Mouse (Mus musculus) CH12.LX (cell line): ENCODE results near the gene 9330159F19Rik. TPM values are rescaled to one million over a fixed set of nuclear protein-coding genes. Genes with fewer than 3 reads are reported as not detected.

Experiments
- DNase-seq: peaks from one replicate; pipeline ENCODE4 v3.0.0-alpha.2; 2013; ENCODE audit errors: extremely low read depth
- H3K27ac ChIP-seq: 2 replicates; pipeline ENCODE4 v1.5.1; 2012; ENCODE audit warnings: low read depth, mild to moderate bottlenecking, control low read depth, moderate library complexity; ENCODE audit not compliant: insufficient read depth
- H3K27me3 ChIP-seq: replicated peaks from 2 replicates; pipeline ENCODE3; 2012; ENCODE audit warnings: inconsistent platforms
- H3K36me3 ChIP-seq, 2 experiments: replicated peaks in 1 of 2; 2 replicates each; pipeline versions ENCODE3 to v1.6.1; 2012; ENCODE audit warnings: inconsistent platforms in 1 of 2, low read length in 1 of 2, mild to moderate bottlenecking in 1 of 2, mixed read lengths in 1 of 2, moderate library complexity in 1 of 2; ENCODE audit not compliant: control insufficient read depth in 1 of 2, insufficient read depth in 1 of 2
- H3K4me1 ChIP-seq, 2 experiments: 2 replicates each; pipeline ENCODE4 v1.6.1; 2012; ENCODE audit warnings: inconsistent platforms in 1 of 2, moderate library complexity in 1 of 2; ENCODE audit not compliant: insufficient read depth in 2 of 2, control insufficient read depth in 1 of 2
- H3K4me2 ChIP-seq: 2 replicates; pipeline ENCODE4 v1.6.1; 2012; ENCODE audit warnings: low read depth, mild to moderate bottlenecking, control low read depth; ENCODE audit not compliant: poor library complexity, insufficient read depth, severe bottlenecking
- H3K4me3 ChIP-seq, 3 experiments: fragments of 150-350 bp in 1 of 3; sonication (generic) in 1 of 3; replicated peaks in 1 of 3; 2 replicates each; pipeline versions ENCODE3 to v1.5.1; 2011 to 2012; ENCODE audit warnings: low read depth in 2 of 3, low read length in 2 of 3, mild to moderate bottlenecking in 2 of 3, moderate library complexity in 2 of 3, control low read depth in 1 of 3, improper control_type of control experiment in 1 of 3, inconsistent platforms in 1 of 3, mixed read lengths in 1 of 3; ENCODE audit not compliant: poor library complexity in 1 of 3
- H3K79me2 ChIP-seq: replicated peaks from 2 replicates; pipeline ENCODE4 v1.6.1; 2012; ENCODE audit warnings: mild to moderate bottlenecking, moderate library complexity; ENCODE audit not compliant: control insufficient read depth, poor library complexity, insufficient read depth, severe bottlenecking; ENCODE audit errors: extremely low read depth
- H3K9ac ChIP-seq: 2 replicates; pipeline ENCODE4 v1.6.1; 2012; ENCODE audit warnings: low read depth, mild to moderate bottlenecking, control low read depth, moderate library complexity; ENCODE audit not compliant: insufficient read depth
- H3K9me3 ChIP-seq: replicated peaks from 2 replicates; pipeline ENCODE3; 2012; ENCODE audit warnings: low read length, inconsistent platforms, mixed read lengths
- E2F4 ChIP-seq: IDR thresholded peaks from 2 replicates; pipeline ENCODE4 v1.6.1; 2011; ENCODE audit warnings: low read depth, low read length, improper control_type of control experiment; ENCODE audit not compliant: insufficient replicate concordance
- ETS1 ChIP-seq: conservative IDR thresholded peaks from 2 replicates; pipeline ENCODE4 v1.6.1; 2012; ENCODE audit warnings: low read depth, mild to moderate bottlenecking, inconsistent platforms, low read length, improper control_type of control experiment, moderate library complexity
- GABPA ChIP-seq: IDR thresholded peaks from 2 replicates; pipeline ENCODE4 v1.6.1; 2012; ENCODE audit warnings: low read depth, low read length, improper control_type of control experiment, inconsistent platforms; ENCODE audit not compliant: insufficient replicate concordance
- HCFC1 ChIP-seq: IDR thresholded peaks from 2 replicates; pipeline ENCODE4 v1.6.1; 2012; ENCODE audit warnings: low read depth, mild to moderate bottlenecking, inconsistent platforms, low read length, improper control_type of control experiment
- JUND ChIP-seq: conservative IDR thresholded peaks from 2 replicates; pipeline ENCODE4 v1.6.1; 2011; ENCODE audit warnings: low read depth, low read length, improper control_type of control experiment
- MAFK ChIP-seq: IDR thresholded peaks from 2 replicates; pipeline ENCODE4 v1.6.1; 2011; ENCODE audit warnings: low read length, improper control_type of control experiment; ENCODE audit not compliant: insufficient replicate concordance
- MAX ChIP-seq: IDR thresholded peaks from 2 replicates; pipeline ENCODE4 v1.6.1; 2011; ENCODE audit warnings: low read length, improper control_type of control experiment
- MEF2A ChIP-seq: IDR thresholded peaks from 2 replicates; pipeline ENCODE4 v1.6.1; 2014; ENCODE audit warnings: low read depth, mild to moderate bottlenecking, inconsistent platforms, low read length, improper control_type of control experiment, borderline replicate concordance
- MXI1 ChIP-seq: IDR thresholded peaks from 2 replicates; pipeline ENCODE4 v1.6.1; 2011; ENCODE audit warnings: mild to moderate bottlenecking, low read depth, low read length, improper control_type of control experiment
- MYC ChIP-seq: IDR thresholded peaks from 2 replicates; pipeline ENCODE4 v1.6.1; 2011; ENCODE audit warnings: low read depth, mild to moderate bottlenecking, improper control_type of control experiment, low read length
- NRF1 ChIP-seq: IDR thresholded peaks from 2 replicates; pipeline ENCODE4 v1.6.1; 2014; ENCODE audit warnings: low read depth, mild to moderate bottlenecking, inconsistent platforms, low read length, improper control_type of control experiment, moderate library complexity
- POLR2A ChIP-seq: IDR thresholded peaks from 2 replicates; pipeline ENCODE4 v1.6.1; 2011; ENCODE audit warnings: low read depth, mild to moderate bottlenecking, improper control_type of control experiment, low read length
- POLR2AphosphoS2 ChIP-seq: IDR thresholded peaks from 2 replicates; pipeline ENCODE4 v1.6.1; 2011; ENCODE audit warnings: low read depth, low read length, improper control_type of control experiment
- RAD21 ChIP-seq: IDR thresholded peaks from 2 replicates; pipeline ENCODE4 v1.6.1; 2011; ENCODE audit warnings: low read depth, mild to moderate bottlenecking, low read length, improper control_type of control experiment, moderate library complexity
- RCOR1 ChIP-seq: conservative IDR thresholded peaks from 2 replicates; pipeline ENCODE4 v1.6.1; 2012; ENCODE audit warnings: low read depth, mild to moderate bottlenecking, inconsistent platforms, low read length, improper control_type of control experiment
- TCF12 ChIP-seq: IDR thresholded peaks from 2 replicates; pipeline ENCODE4 v1.6.1; 2014; ENCODE audit warnings: low read depth, mild to moderate bottlenecking, inconsistent platforms, low read length, improper control_type of control experiment
- USF1 ChIP-seq: IDR thresholded peaks from 2 replicates; pipeline ENCODE4 v1.6.1; 2014; ENCODE audit warnings: low read depth, mild to moderate bottlenecking, inconsistent platforms, low read length, improper control_type of control experiment
- USF2 ChIP-seq: conservative IDR thresholded peaks from 2 replicates; pipeline ENCODE4 v1.6.1; 2011; ENCODE audit warnings: low read depth, low read length, improper control_type of control experiment
- ZMIZ1 ChIP-seq: IDR thresholded peaks from 2 replicates; pipeline ENCODE4 v1.6.1; 2012; ENCODE audit warnings: low read depth, mild to moderate bottlenecking, inconsistent platforms, low read length, improper control_type of control experiment
- ZNF384 ChIP-seq: IDR thresholded peaks from 2 replicates; pipeline ENCODE4 v1.6.1; 2012; ENCODE audit warnings: low read depth, low read length, improper control_type of control experiment, inconsistent platforms
- dilution Hi-C: fragments of 300-500 bp; cut with MboI; formaldehyde crosslinking; loops from 2 replicates; pipeline ENCODE4 v1.14.3; 2020; ENCODE audit warnings: low sequenced_read_pairs; ENCODE audit not compliant: extremely low pct_unique_long_range_greater_than_20kb, extremely low pct_ligation_motif_present
- in situ Hi-C: fragments of 300-500 bp; cut with MboI; formaldehyde crosslinking; loops from 3 replicates; pipeline ENCODE4 v1.14.3; 2019; ENCODE audit warnings: low sequenced_read_pairs, low pct_ligation_motif_present, low pct_unique_long_range_greater_than_20kb, mixed read lengths
- polyA plus RNA-seq: library from polyadenylated mRNA; unstranded; fragments of >175 nt; gene quantifications from 2 replicates; pipeline ENCODE4 v1.2.1, GENCODE M21; 2012; ENCODE audit warnings: low read depth; ENCODE audit not compliant: insufficient read length
- total RNA-seq, 2 experiments: library from RNA; depleted of rRNA; stranded (reverse); fragments of 300-350 nt in 1 of 2; fragments of >200 nt in 1 of 2; gene quantifications; 2 replicates each; pipeline ENCODE4 v1.2.3; 2012 to 2014

9330159F19Rik gene
- total and polyA plus RNA-seq, 3 experiments: 0.07 TPM; not detected in 2

- H3K27ac ChIP-seq: no peak overlapping the region
- in situ Hi-C loops (no loop called here), dilution Hi-C loops (no loop called here)
- no peak for DNase-seq
- H3K4me3 ChIP-seq: no peak overlapping the region
- no peaks in the 10 kb centered on the region for H3K36me3 ChIP-seq
- no peak overlapping the region for H3K4me2 ChIP-seq
- no peaks in the 10 kb centered on the region for H3K27me3 ChIP-seq
- H3K9me3 ChIP-seq: no peaks in the 10 kb centered on the region
- no peaks in the 10 kb centered on the region for H3K79me2 ChIP-seq
- TF ChIP-seq HCFC1 (no peak), GABPA (no peak), ZNF384 (no peak), JUND (no peak), USF1 (no peak), ZMIZ1 (no peak), POLR2A (no peak), MAX (no peak), MEF2A (no peak), RCOR1 (no peak), POLR2AphosphoS2 (no peak), NRF1 (no peak), TCF12 (no peak), ETS1 (no peak), MAFK (no peak), MXI1 (no peak), USF2 (no peak), E2F4 (no peak), MYC (no peak)
- TF ChIP-seq, all 38 proteins: peak for 0
- Histone ChIP-seq H3K9ac (no peak overlapping the region), H3K4me1 (no peaks in the 10 kb centered on the region)
Observed at GRCm38 (mm10) chr10:29173778-29174177, 37.6 kb upstream of the 9330159F19Rik start.

- no peaks in the 10 kb centered on the region for H3K79me2 ChIP-seq
- H3K27me3 ChIP-seq: no peaks in the 10 kb centered on the region
- TF ChIP-seq ETS1 (no peak), RAD21 (no peak), JUND (no peak)
- no peaks in the 10 kb centered on the region for H3K9me3 ChIP-seq
- no peak overlapping the region for H3K27ac ChIP-seq
- no peaks in the 10 kb centered on the region for H3K4me1 ChIP-seq
- no peak for DNase-seq
- H3K4me2 ChIP-seq: no peak overlapping the region
- in situ Hi-C loops (no loop called here), dilution Hi-C loops (no loop called here)
- H3K9ac ChIP-seq: no peak overlapping the region
- no peak overlapping the region for H3K4me3 ChIP-seq
- H3K36me3 ChIP-seq: no peaks in the 10 kb centered on the region
Observed at GRCm38 (mm10) chr10:29175656-29176055, 35.8 kb upstream of the 9330159F19Rik start.
